Mouse (Mus musculus): ENCODE measurements around the gene Camp. TPM values are rescaled to one million over a fixed set of nuclear protein-coding genes. Genes with fewer than 3 reads are reported as not detected.

Camp gene
- polyA plus RNA-seq (2016; fragmentation: Nextera tagmentation; extraction: Ambion mirVana): 0.20 TPM in 1 of 2 replicates, not detected in the other

- DNase-seq (ENCODE audit: low spot score): no peak
- Histone ChIP-seq H3K27me3 (replicated peaks; ENCODE audit: low read depth, poor library complexity, severe bottlenecking) (no peaks in the 10 kb centered on the region), H3K27ac (replicated peaks) (no peak within 1 kb of the TSS), H3K4me3 (no peak within 1 kb of the TSS), H3K4me1 (no peaks in the 10 kb centered on the region), H3K9me3 (no peaks in the 10 kb centered on the region), H3K36me3 (replicated peaks) (peaks cover 14% of the 10 kb centered on the region)
- 83% methylated on average over 6 of the region's 6 CpGs for WGBS
Observed at GRCm38 (mm10) chr9:109849312-109849758, at the start of gene Camp. Camp (minus strand) TSS chr9:109849617.

GRCm38 (mm10) chr9:109898027-109898426 lies 48.6 kb upstream of the Camp start:
- Histone ChIP-seq H3K27me3 (replicated peaks; ENCODE audit: low read depth, poor library complexity, severe bottlenecking) (no peaks in the 10 kb centered on the region), H3K36me3 (replicated peaks) (peaks cover 41% of the 10 kb centered on the region), H3K27ac (replicated peaks) (no peak overlapping the region), H3K4me1 (peaks cover 29% of the 10 kb centered on the region), H3K4me3 (no peak overlapping the region), H3K9me3 (no peaks in the 10 kb centered on the region)
- 39% methylated on average over 2 of the region's 2 CpGs for WGBS
- DNase-seq (ENCODE audit: low spot score): no peak

GRCm38 (mm10) chr9:109896253-109897150 lies 47.1 kb upstream of the Camp start:
- DNase-seq (ENCODE audit: low spot score): no peak
- WGBS: 88% methylated on average over 8 of the region's 8 CpGs
- Histone ChIP-seq H3K36me3 (replicated peaks) (peaks cover 56% of the 10 kb centered on the region), H3K9me3 (no peaks in the 10 kb centered on the region), H3K27me3 (replicated peaks; ENCODE audit: low read depth, poor library complexity, severe bottlenecking) (no peaks in the 10 kb centered on the region), H3K4me1 (peaks cover 29% of the 10 kb centered on the region), H3K4me3 (no peak overlapping the region), H3K27ac (replicated peaks) (no peak overlapping the region)

- no peak overlapping the region for H3K27ac ChIP-seq (replicated peaks)
- no peaks in the 10 kb centered on the region for H3K9me3 ChIP-seq
- no peak for DNase-seq (ENCODE audit: low spot score)
- 90% methylated on average over 6 of the region's 6 CpGs for WGBS
- H3K4me1 ChIP-seq: peaks cover 29% of the 10 kb centered on the region
- H3K4me3 ChIP-seq: no peak overlapping the region
- H3K27me3 ChIP-seq (replicated peaks; ENCODE audit: low read depth, poor library complexity, severe bottlenecking): no peaks in the 10 kb centered on the region
- H3K36me3 ChIP-seq (replicated peaks): peaks cover 65% of the 10 kb centered on the region
Observed at GRCm38 (mm10) chr9:109895593-109895992, 46.2 kb upstream of the Camp start.

GRCm38 (mm10) chr9:109894413-109895090 lies 45.1 kb upstream of the Camp start:
- Histone ChIP-seq H3K27me3 (replicated peaks; ENCODE audit: low read depth, poor library complexity, severe bottlenecking) (no peaks in the 10 kb centered on the region), H3K9me3 (no peaks in the 10 kb centered on the region), H3K27ac (replicated peaks) (peak overlapping the region; percentile 89), H3K4me1 (peaks cover 25% of the 10 kb centered on the region), H3K4me3 (no peak overlapping the region), H3K36me3 (replicated peaks) (peaks cover 76% of the 10 kb centered on the region)
- 27% methylated on average over 6 of the region's 6 CpGs for WGBS
- peak; percentile 86 for DNase-seq (ENCODE audit: low spot score)

GRCm38 (mm10) chr9:109892651-109893250 lies 43.3 kb upstream of the Camp start:
- Histone ChIP-seq H3K9me3 (no peaks in the 10 kb centered on the region), H3K27me3 (replicated peaks; ENCODE audit: low read depth, poor library complexity, severe bottlenecking) (no peaks in the 10 kb centered on the region), H3K27ac (replicated peaks) (no peak overlapping the region), H3K4me1 (peaks cover 17% of the 10 kb centered on the region), H3K4me3 (no peak overlapping the region), H3K36me3 (replicated peaks) (peaks cover 90% of the 10 kb centered on the region)
- peak; percentile 82 for DNase-seq (ENCODE audit: low spot score)
- 74% methylated on average over 5 of the region's 5 CpGs for WGBS

- Histone ChIP-seq H3K27ac (replicated peaks) (no peak overlapping the region), H3K36me3 (replicated peaks) (peaks cover 98% of the 10 kb centered on the region), H3K9me3 (no peaks in the 10 kb centered on the region), H3K4me3 (no peak overlapping the region), H3K4me1 (peaks cover 17% of the 10 kb centered on the region), H3K27me3 (replicated peaks; ENCODE audit: low read depth, poor library complexity, severe bottlenecking) (no peaks in the 10 kb centered on the region)
- WGBS: 91% methylated on average over 8 of the region's 8 CpGs
- DNase-seq (ENCODE audit: low spot score): no peak
Observed at GRCm38 (mm10) chr9:109891501-109891900, 42.1 kb upstream of the Camp start.

- no peak overlapping the region for H3K27ac ChIP-seq (replicated peaks)
- H3K4me3 ChIP-seq: no peak overlapping the region
- no peak for DNase-seq (ENCODE audit: low spot score)
- H3K27me3 ChIP-seq (replicated peaks; ENCODE audit: low read depth, poor library complexity, severe bottlenecking): no peaks in the 10 kb centered on the region
- no peaks in the 10 kb centered on the region for H3K9me3 ChIP-seq
- WGBS: 89% methylated on average over 5 of the region's 5 CpGs
- peaks cover 100% of the 10 kb centered on the region for H3K36me3 ChIP-seq (replicated peaks)
- H3K4me1 ChIP-seq: no peaks in the 10 kb centered on the region
Observed at GRCm38 (mm10) chr9:109887321-109887720, 37.9 kb upstream of the Camp start.

GRCm38 (mm10) chr9:109886259-109886658 lies 36.8 kb upstream of the Camp start:
- 87% methylated on average over 4 of the region's 4 CpGs for WGBS
- Histone ChIP-seq H3K9me3 (no peaks in the 10 kb centered on the region), H3K27me3 (replicated peaks; ENCODE audit: low read depth, poor library complexity, severe bottlenecking) (no peaks in the 10 kb centered on the region), H3K27ac (replicated peaks) (no peak overlapping the region), H3K4me3 (no peak overlapping the region), H3K4me1 (no peaks in the 10 kb centered on the region), H3K36me3 (replicated peaks) (peaks cover 100% of the 10 kb centered on the region)
- no peak for DNase-seq (ENCODE audit: low spot score)

GRCm38 (mm10) chr9:109879305-109879704 lies 29.9 kb upstream of the Camp start:
- peaks cover 15% of the 10 kb centered on the region for H3K4me1 ChIP-seq
- H3K27me3 ChIP-seq (replicated peaks; ENCODE audit: low read depth, poor library complexity, severe bottlenecking): no peaks in the 10 kb centered on the region
- H3K9me3 ChIP-seq: no peaks in the 10 kb centered on the region
- 95% methylated on average over 1 of the region's 1 CpGs for WGBS
- peaks cover 71% of the 10 kb centered on the region for H3K36me3 ChIP-seq (replicated peaks)
- H3K4me3 ChIP-seq: no peak overlapping the region
- no peak for DNase-seq (ENCODE audit: low spot score)
- no peak overlapping the region for H3K27ac ChIP-seq (replicated peaks)

- DNase-seq (ENCODE audit: low spot score): no peak
- H3K27ac ChIP-seq (replicated peaks): no peak overlapping the region
- peak overlapping the region; percentile 99 for H3K4me3 ChIP-seq
- 78% methylated on average over 5 of the region's 5 CpGs for WGBS
- H3K9me3 ChIP-seq: no peaks in the 10 kb centered on the region
- H3K36me3 ChIP-seq (replicated peaks): peaks cover 54% of the 10 kb centered on the region
- peaks cover 15% of the 10 kb centered on the region for H3K4me1 ChIP-seq
- H3K27me3 ChIP-seq (replicated peaks; ENCODE audit: low read depth, poor library complexity, severe bottlenecking): no peaks in the 10 kb centered on the region
Observed at GRCm38 (mm10) chr9:109877666-109878065, 28.2 kb upstream of the Camp start.

- peak; percentile 36 for DNase-seq (ENCODE audit: low spot score)
- Histone ChIP-seq H3K27ac (replicated peaks) (peak overlapping the region; percentile 97), H3K4me1 (peaks cover 15% of the 10 kb centered on the region), H3K27me3 (replicated peaks; ENCODE audit: low read depth, poor library complexity, severe bottlenecking) (no peaks in the 10 kb centered on the region), H3K9me3 (no peaks in the 10 kb centered on the region), H3K4me3 (peak overlapping the region; percentile 99), H3K36me3 (replicated peaks) (peaks cover 45% of the 10 kb centered on the region)
- 10% methylated on average over 3 of the region's 3 CpGs for WGBS
Observed at GRCm38 (mm10) chr9:109876756-109877155, 27.3 kb upstream of the Camp start.
